Mouse (Mus musculus) right cerebral cortex, postnatal 4 days (tissue): ENCODE results near the gene AI837181.

Experiments used
- DNase-seq: peaks from one replicate; pipeline ENCODE4 v3.0.0-alpha.2; 2022

Gene AI837181

DNA sequence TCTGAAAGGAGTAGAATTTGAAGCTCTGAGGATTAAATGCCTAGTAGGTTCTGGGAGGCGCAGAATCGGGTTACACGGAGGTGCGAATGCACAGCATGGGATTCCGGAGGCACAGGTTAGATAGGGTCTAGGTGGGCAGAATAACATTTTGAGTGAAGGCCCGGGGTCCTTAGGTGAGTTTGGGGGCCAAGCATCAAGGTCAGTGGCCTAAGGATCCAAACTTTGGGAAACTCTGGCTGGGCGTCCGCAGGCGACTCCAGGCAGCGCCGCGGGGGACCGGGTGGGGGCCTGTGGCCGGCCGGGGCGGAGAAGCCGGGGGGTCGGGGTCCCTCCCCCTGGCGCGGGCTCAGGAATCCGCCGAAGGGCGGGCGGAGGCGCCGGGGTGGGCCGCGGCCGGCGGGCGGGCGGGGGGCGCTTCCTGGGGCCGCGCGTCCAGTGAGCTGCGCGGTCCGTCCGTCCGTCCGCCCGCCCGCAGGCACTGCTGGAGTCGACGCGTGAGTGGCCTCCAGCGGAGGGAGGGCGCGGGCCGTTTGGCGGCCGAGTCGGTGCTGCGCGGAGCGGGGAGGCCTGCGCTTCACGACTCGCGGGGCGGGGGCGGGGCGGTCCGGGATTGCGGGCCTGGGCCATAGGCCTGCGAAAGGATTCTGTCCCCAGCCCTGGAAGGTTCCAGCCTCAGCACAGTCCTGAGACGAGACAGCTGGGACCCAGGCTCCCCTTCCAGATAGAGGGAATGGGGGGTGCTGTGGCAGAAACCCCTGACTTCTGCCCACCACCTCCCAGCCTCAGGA, 49.5 kb downstream of the AI837181 start:
- peak; percentile 67 for DNase-seq

DNA sequence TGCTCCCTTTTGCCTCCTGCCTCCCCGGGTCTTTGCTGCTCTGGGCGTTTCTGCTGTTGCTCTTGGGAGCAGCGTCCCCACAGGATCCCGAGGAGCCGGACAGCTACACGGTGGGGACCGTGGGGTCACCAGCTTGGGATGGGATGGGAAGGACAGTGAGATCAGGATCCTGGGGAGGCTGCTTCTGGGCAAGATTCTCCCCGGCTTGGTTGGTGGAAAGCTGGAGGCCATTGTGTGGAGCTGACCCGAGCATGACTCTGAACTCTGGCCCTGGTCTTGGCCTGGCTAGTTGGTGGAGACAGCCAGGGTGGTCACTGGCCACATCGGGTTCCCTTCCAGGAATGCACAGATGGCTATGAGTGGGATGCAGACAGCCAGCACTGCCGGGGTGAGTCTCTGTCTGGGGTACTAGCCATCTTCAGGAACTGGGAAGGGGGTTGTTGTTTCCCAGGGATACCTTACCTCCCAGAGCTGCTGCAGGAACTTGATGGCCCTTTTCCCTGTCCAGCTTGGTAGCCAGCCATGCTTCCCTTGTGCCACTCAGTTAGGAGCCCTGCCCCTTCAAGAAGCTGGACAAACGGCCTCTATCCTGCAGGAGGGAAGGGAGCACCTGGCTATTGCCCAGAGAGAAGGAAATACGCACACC, 50.2 kb downstream of the AI837181 start:
- no peak for DNase-seq
